Mouse (Mus musculus) C2C12 (cell line): ENCODE measurements around the gene Adam10. TPM values are rescaled to one million over a fixed set of nuclear protein-coding genes. Genes with fewer than 3 reads are reported as not detected.
A peak's percentile ranks its signal among the peaks of the same experiment; 100 is the strongest.

Experiments
- H3K27me3 ChIP-seq: one replicate; pipeline ENCODE4 v1.6.1; 2011; ENCODE audit not compliant: control insufficient read depth, insufficient read depth, insufficient read length
- H3K36me3 ChIP-seq: one replicate; pipeline ENCODE4 v1.6.1; 2011; ENCODE audit not compliant: control insufficient read depth, insufficient read depth
- H3K4me3 ChIP-seq: one replicate; pipeline ENCODE4 v1.5.1; 2011; ENCODE audit warnings: mild to moderate bottlenecking, control low read depth; ENCODE audit not compliant: poor library complexity, insufficient read depth, severe bottlenecking
- H3K79me2 ChIP-seq: one replicate; pipeline ENCODE4 v1.6.1; 2011; ENCODE audit not compliant: control insufficient read depth, insufficient read depth
- H3K79me3 ChIP-seq: one replicate; pipeline ENCODE4 v1.6.1; 2011; ENCODE audit warnings: low read depth, control low read depth
- H3ac ChIP-seq: one replicate; pipeline ENCODE3; 2011; ENCODE audit warnings: low read depth; ENCODE audit not compliant: control insufficient read depth, insufficient read length
- CEBPB ChIP-seq: IDR thresholded peaks from one replicate; pipeline ENCODE4 v1.6.1; 2011; ENCODE audit warnings: low read depth, mild to moderate bottlenecking, control low read depth, moderate library complexity
- CTCF ChIP-seq: IDR thresholded peaks from one replicate; pipeline ENCODE4 v1.5.1; 2011; ENCODE audit not compliant: control insufficient read depth, insufficient read depth, insufficient read length
- FOSL1 ChIP-seq: IDR thresholded peaks from one replicate; pipeline ENCODE4 v1.8.0; 2011; ENCODE audit warnings: mild to moderate bottlenecking, low read length; ENCODE audit not compliant: poor library complexity, insufficient read depth, severe bottlenecking
- MAX ChIP-seq: IDR thresholded peaks from one replicate; pipeline ENCODE4 v1.6.1; 2011; ENCODE audit warnings: mild to moderate bottlenecking, control low read depth
- MYOD1 ChIP-seq: IDR thresholded peaks from one replicate; pipeline ENCODE4 v1.6.1; 2011; ENCODE audit warnings: low read depth; ENCODE audit not compliant: control insufficient read depth, insufficient read length
- MYOG ChIP-seq: IDR thresholded peaks from one replicate; pipeline ENCODE4 v1.6.1; 2011; ENCODE audit not compliant: control insufficient read depth, insufficient read length; ENCODE audit errors: extremely low read depth
- USF1 ChIP-seq: IDR thresholded peaks from one replicate; pipeline ENCODE4 v1.6.1; 2011; ENCODE audit warnings: low read depth, mild to moderate bottlenecking, control low read depth, moderate library complexity
- polyA plus RNA-seq: library from polyadenylated mRNA; unstranded; fragments of >200 nt; fragmentation: generic; extraction: Trizol; gene quantifications from one replicate; pipeline ENCODE4 v1.2.1, GENCODE M21; 2012; ENCODE audit warnings: missing spikeins

Adam10 gene
- polyA plus RNA-seq, 1 experiment, result 20.6 TPM

DNA sequence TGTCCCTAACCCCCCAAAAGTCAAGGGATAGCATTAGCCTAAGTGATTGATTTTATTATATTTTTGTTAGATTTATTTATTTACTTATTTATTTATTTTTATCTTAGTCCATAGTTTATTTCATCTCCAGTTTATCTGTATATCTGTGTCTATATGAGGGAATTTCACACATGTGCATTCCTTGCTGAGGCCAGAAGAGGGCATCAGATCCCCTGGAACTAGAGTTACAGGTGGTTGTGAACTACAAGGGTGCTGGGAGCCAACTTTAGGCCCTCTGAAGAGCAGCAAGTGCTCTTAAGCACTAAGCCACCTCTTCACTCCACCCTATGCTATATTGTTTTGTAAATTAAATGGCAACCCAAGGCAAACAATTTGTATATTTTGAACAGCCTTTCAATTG lies 10.7 kb upstream of the Adam10 start:
- no peak overlapping the region for H3ac ChIP-seq
- no peaks in the 10 kb centered on the region for H3K27me3 ChIP-seq
- no peaks in the 10 kb centered on the region for H3K79me3 ChIP-seq
- no peaks in the 10 kb centered on the region for H3K36me3 ChIP-seq
- TF ChIP-seq USF1 (no peak), MAX (no peak), MYOD1 (no peak), FOSL1 (no peak), MYOG (no peak), CTCF (no peak), CEBPB (no peak)
- no peak overlapping the region for H3K4me3 ChIP-seq
- H3K79me2 ChIP-seq, result no peaks in the 10 kb centered on the region

DNA sequence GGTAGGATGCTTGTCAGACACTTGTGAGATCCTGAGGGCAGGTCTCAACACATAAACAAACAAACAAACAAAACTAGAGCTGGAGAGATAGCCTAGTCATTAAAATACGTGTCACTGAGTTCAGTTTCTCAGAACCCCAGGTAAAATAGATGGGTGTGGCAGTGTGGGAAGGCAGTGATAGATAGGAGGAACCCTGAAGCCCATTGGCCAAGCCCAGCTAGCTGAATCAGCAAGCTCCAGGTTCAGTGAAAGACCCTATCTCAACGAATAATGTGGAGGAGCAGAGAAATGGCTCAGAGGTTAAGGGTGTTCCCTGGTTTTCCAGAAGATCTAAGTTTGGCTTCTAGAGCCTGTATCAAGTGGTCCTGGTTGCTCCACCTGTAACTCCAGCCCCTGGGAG lies 9.6 kb upstream of the Adam10 start:
- TF ChIP-seq CTCF, result no peak
- TF ChIP-seq MYOD1, result no peak
- TF ChIP-seq CEBPB, result no peak
- TF ChIP-seq USF1, result no peak
- no peak for TF ChIP-seq MYOG
- TF ChIP-seq MAX, result no peak
- no peak for TF ChIP-seq FOSL1
- H3K79me3 ChIP-seq, result no peaks in the 10 kb centered on the region
- no peak overlapping the region for H3ac ChIP-seq
- H3K4me3 ChIP-seq, result no peak overlapping the region
- no peaks in the 10 kb centered on the region for H3K27me3 ChIP-seq
- no peaks in the 10 kb centered on the region for H3K36me3 ChIP-seq
- no peaks in the 10 kb centered on the region for H3K79me2 ChIP-seq

DNA sequence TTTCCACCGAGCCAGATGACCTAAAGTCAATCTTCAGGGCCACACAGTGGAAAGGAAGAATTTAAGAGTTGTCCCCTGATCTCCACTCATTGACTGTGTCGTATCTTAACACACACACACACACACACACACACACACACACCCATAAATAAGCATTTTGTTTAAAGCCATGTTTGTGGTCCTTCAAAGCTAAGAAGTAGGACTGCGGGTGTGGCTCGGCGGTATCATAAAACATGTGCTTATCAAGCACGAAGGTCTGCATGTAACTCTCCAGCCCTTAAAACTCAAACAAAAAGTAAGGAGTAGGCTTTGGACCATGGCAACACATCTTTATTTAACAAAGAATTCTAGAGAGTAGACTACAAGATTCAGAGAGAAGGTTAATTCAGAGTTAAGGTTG lies 8.4 kb upstream of the Adam10 start:
- H3K4me3 ChIP-seq, result no peak overlapping the region
- H3K27me3 ChIP-seq, result no peaks in the 10 kb centered on the region
- H3K79me3 ChIP-seq, result no peaks in the 10 kb centered on the region
- H3ac ChIP-seq, result no peak overlapping the region
- TF ChIP-seq CTCF, result no peak
- TF ChIP-seq FOSL1, result no peak
- TF ChIP-seq MYOG, result no peak
- TF ChIP-seq USF1, result no peak
- no peak for TF ChIP-seq MYOD1
- no peak for TF ChIP-seq MAX
- TF ChIP-seq CEBPB, result no peak
- H3K36me3 ChIP-seq, result no peaks in the 10 kb centered on the region
- no peaks in the 10 kb centered on the region for H3K79me2 ChIP-seq

DNA sequence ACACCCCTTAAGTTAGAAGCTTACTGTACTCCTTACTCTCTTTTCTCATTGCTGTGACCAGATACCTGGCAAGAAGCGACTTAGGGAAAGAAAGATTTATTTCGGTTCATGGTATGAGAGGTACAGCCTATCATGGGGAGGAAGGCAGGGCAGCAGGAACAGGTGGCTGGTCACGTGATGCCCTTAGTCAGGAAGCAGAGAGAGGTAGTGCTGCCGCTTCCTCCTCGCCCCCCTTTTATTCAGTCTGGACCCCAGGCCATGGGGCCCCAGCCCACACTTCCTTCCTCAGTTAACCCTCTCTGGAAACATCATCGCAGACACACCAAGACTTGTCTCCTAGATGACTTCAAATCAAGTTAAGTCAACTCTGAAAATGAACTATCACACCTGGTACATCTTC lies 7.5 kb upstream of the Adam10 start:
- no peaks in the 10 kb centered on the region for H3K79me3 ChIP-seq
- no peak overlapping the region for H3ac ChIP-seq
- H3K27me3 ChIP-seq, result no peaks in the 10 kb centered on the region
- no peak overlapping the region for H3K4me3 ChIP-seq
- TF ChIP-seq MAX (no peak), MYOD1 (no peak), MYOG (no peak), USF1 (no peak), CTCF (no peak), FOSL1 (no peak), CEBPB (no peak)
- H3K36me3 ChIP-seq, result no peaks in the 10 kb centered on the region
- no peaks in the 10 kb centered on the region for H3K79me2 ChIP-seq

DNA sequence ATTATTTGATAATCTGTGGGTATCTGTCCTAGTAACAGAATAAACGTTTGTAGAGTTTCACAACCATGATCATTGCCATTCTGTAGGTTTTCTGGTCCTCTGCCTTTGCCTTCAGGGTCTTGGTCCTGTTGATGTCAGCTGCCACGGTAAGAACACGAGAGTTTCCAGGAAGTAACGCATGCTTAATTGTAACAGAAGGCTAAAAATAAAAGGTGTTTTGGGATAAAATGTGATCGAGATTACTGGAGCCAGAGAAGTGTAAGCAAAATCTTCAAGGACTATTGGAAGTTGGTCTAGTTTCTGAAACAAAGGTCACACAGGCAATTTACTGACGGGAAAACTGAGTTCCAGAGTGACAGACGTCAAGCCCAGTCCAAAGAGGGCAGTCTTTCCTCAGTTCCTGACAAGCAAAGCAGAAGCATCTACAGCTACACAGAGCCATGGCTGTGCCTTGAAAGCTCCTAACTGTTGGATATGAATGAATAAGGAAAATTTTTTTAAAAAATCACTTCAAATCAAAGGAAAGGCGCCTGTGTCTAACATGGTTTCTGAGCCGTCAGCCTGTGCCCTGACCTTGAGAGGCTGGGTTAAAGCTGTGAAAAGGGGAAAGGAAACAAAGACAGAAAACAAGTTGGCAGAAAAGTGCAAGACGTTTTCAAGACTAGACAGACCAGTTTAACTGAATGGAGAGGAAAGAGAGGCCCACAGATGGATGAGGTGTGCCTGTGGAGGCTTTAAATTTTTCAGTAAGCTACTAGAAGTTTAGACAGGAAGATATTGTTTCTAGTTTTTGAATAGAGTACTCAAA lies 6.8 kb upstream of the Adam10 start:
- Histone ChIP-seq H3K4me3 (no peak overlapping the region), H3K79me2 (no peaks in the 10 kb centered on the region), H3K27me3 (no peaks in the 10 kb centered on the region), H3K79me3 (no peaks in the 10 kb centered on the region), H3ac (no peak overlapping the region), H3K36me3 (no peaks in the 10 kb centered on the region)
- no peak for TF ChIP-seq CEBPB
- TF ChIP-seq CTCF, result peak; percentile 31
- no peak for TF ChIP-seq USF1

DNA sequence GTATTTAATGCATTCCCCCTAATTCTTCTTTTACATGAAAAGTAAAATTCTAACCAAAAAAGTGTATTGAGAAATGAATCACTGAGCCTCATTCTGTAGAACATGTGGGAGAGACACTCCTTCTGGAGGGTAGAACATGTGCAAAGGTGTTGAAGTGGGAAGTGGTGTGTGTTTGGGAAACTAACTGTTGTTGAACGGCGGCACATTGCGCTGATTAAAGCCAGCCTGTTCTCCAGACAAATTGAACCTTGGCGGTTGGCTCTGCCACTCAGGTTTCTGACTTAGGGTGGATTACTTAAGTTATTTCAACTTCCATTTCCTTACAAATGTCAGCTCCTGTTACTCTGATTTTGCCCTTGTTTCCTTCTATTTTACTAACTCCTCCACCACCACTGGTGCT lies 5.1 kb upstream of the Adam10 start:
- Histone ChIP-seq H3K36me3 (no peaks in the 10 kb centered on the region), H3K79me2 (no peaks in the 10 kb centered on the region), H3K79me3 (no peaks in the 10 kb centered on the region), H3K27me3 (no peaks in the 10 kb centered on the region), H3K4me3 (no peak overlapping the region), H3ac (no peak overlapping the region)
- TF ChIP-seq CTCF (no peak), CEBPB (no peak), USF1 (no peak), MYOD1 (no peak), FOSL1 (no peak), MYOG (no peak), MAX (no peak)
